Mouse (Mus musculus) stomach, embryonic 16.5 days (tissue): ENCODE results near the gene Ercc6l. TPM values are rescaled to one million over a fixed set of nuclear protein-coding genes. Genes with fewer than 3 reads are reported as not detected.
"Not testable (repeated sequence)": the region's sequence is repeated elsewhere in the genome, so short reads cannot be mapped to it uniquely, and the experiment has no call there.

Experiments
- ATAC-seq: fragments of 200-750 bp; cut with Nextera tagmentation; 2 replicates; pipeline ENCODE4 v1.8.0; 2017; ENCODE audit warnings: moderate number of reproducible peaks, moderate TSS enrichment; ENCODE audit not compliant: insufficient read depth, low FRiP score
- H3K27ac ChIP-seq: fragments of 300-500 bp; sonication (generic); 2 replicates; pipeline ENCODE4 v1.5.1; 2014; ENCODE audit warnings: low read length
- H3K27me3 ChIP-seq: fragments of 300-500 bp; sonication (generic); 2 replicates; pipeline ENCODE4 v1.6.1; 2014; ENCODE audit warnings: low read length, control low read depth, mixed read lengths; ENCODE audit not compliant: control insufficient read depth, insufficient read depth
- H3K36me3 ChIP-seq: fragments of 300-500 bp; sonication (generic); 2 replicates; pipeline ENCODE4 v1.6.1; 2014; ENCODE audit warnings: low read length; ENCODE audit not compliant: control insufficient read depth, insufficient read depth
- H3K4me1 ChIP-seq: fragments of 300-500 bp; sonication (generic); 2 replicates; pipeline ENCODE4 v1.6.1; 2014; ENCODE audit warnings: low read length, control low read depth, mixed read lengths; ENCODE audit not compliant: control insufficient read depth, insufficient read depth
- H3K4me2 ChIP-seq: fragments of 300-500 bp; sonication (generic); 2 replicates; pipeline ENCODE4 v1.6.1; 2014; ENCODE audit warnings: low read depth, low read length, mixed read lengths
- H3K4me3 ChIP-seq: fragments of 300-500 bp; sonication (generic); replicated peaks from 2 replicates; pipeline ENCODE4 v1.5.1; 2014; ENCODE audit warnings: mild to moderate bottlenecking, low read length
- H3K9ac ChIP-seq: fragments of 300-500 bp; sonication (generic); 2 replicates; pipeline ENCODE4 v1.6.1; 2014; ENCODE audit warnings: low read length
- H3K9me3 ChIP-seq: fragments of 300-500 bp; sonication (generic); replicated peaks from 2 replicates; pipeline ENCODE4 v1.6.1; 2016; ENCODE audit warnings: low read length, control low read depth; ENCODE audit not compliant: control insufficient read depth
- WGBS: fragments of 180-500 bp; shearing (Covaris S2); extraction: QIAGEN DNeasy Blood & Tissue Kit; methylation state at CpG from one replicate; pipeline ENCODE4 v1.1.7; 2014; 5-methylcytosine and 5-hydroxymethylcytosine counted together
- polyA plus RNA-seq: library from polyadenylated mRNA; unstranded; fragments of >200 nt; fragmentation: Nextera tagmentation; extraction: Ambion mirVana; gene quantifications from 2 replicates; pipeline ENCODE4 v1.2.1, GENCODE M21; 2015

Ercc6l gene
- polyA plus RNA-seq, 1 experiment from 2014 or later = 10.1 TPM

GRCm38 (mm10) chrX:102141157-102141556 is 15.7 kb downstream of the Ercc6l start:
- WGBS = 42% methylated on average over 1 of the region's 1 CpGs
- Histone ChIP-seq H3K27ac (no peak overlapping the region), H3K4me2 (no peak overlapping the region), H3K9me3 (no peaks in the 10 kb centered on the region), H3K4me1 (no peaks in the 10 kb centered on the region), H3K4me3 (no peak overlapping the region), H3K9ac (no peak overlapping the region), H3K36me3 (no peaks in the 10 kb centered on the region), H3K27me3 (0 out of 2 replicates have a peak, but pooled peaks cover 3% of the 10 kb centered on the region)
- no peak for ATAC-seq

- Histone ChIP-seq H3K4me1 (no peaks in the 10 kb centered on the region), H3K27ac (no peak overlapping the region), H3K9me3 (no peaks in the 10 kb centered on the region), H3K27me3 (no peaks in the 10 kb centered on the region), H3K4me3 (no peak overlapping the region), H3K36me3 (no peaks in the 10 kb centered on the region; the same call in 1 of the 2 replicates), H3K9ac (no peak overlapping the region), H3K4me2 (no peak overlapping the region)
- no peak for ATAC-seq
- 88% methylated on average over 2 of the region's 2 CpGs for WGBS
Measured at GRCm38 (mm10) chrX:102121321-102121720, 35.6 kb downstream of the Ercc6l start.

DNA sequence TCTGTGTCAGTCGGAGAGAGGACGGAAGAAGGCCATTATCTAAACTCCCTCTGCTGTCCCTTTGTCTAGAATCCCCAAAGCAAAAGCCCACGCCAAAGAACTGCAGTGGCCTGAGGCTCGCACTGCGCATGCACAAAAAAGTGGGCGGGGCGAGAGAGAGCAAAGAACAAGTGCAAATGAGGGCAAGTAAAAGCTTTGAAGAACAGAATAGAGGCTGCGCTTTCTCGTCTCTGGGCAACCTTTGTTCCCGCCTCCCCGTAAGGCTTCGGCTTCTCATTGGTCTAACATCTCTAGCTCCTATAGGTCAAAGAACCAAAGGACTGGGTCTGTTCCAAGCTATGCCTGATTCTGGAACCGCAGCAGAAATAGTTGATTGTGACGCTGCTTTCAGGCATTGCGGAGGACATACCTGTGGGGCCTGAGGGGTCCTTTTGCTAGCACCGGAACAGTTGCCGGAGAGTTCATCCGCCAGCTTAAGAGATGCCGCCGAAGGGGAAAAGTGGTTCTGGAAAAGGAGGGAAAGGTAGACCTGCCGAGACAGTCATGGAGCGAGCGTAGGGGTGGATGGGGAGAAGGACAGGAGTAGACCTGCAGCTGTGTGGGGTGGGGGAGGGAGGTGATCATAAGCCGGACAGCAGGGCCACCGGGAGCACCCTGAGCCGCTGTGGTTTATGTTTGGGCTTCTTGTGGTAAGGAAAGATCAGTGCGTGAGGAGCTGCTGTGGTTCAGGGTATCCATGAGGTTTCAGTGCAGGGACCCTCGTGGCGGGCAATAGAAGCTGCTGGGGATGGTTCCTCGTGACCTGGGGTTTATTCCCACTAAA is 37.6 kb downstream of the Ercc6l start, which contains the start of gene Pin4:
Pin4 (plus strand) TSS at position 406 of the 823 bp plus-strand sequence.
- Histone ChIP-seq H3K4me3 (peak within 1 kb of the TSS; percentile 66), H3K27me3 (no peaks in the 10 kb centered on the region; the same call in 1 of the 2 replicates), H3K9ac (peak within 1 kb of the TSS; percentile 75), H3K36me3 (no peaks in the 10 kb centered on the region; the same call in 1 of the 2 replicates), H3K4me1 (no peaks in the 10 kb centered on the region), H3K4me2 (peak within 1 kb of the TSS; percentile 56), H3K27ac (no peak within 1 kb of the TSS; the same call in 1 of the 2 replicates), H3K9me3 (no peaks in the 10 kb centered on the region)
- 13% methylated on average over 30 of the region's 30 CpGs for WGBS
- peak; percentile 99 for ATAC-seq

GRCm38 (mm10) chrX:102115676-102116075 is 41.2 kb downstream of the Ercc6l start:
- H3K27me3 ChIP-seq = no peaks in the 10 kb centered on the region; the same call in 1 of the 2 replicates
- no peaks in the 10 kb centered on the region for H3K4me1 ChIP-seq
- WGBS = 28% methylated on average over 4 of the region's 4 CpGs
- no peaks in the 10 kb centered on the region for H3K36me3 ChIP-seq
- no peak for ATAC-seq
- H3K27ac ChIP-seq = no peak overlapping the region
- no peaks in the 10 kb centered on the region for H3K9me3 ChIP-seq
- H3K9ac ChIP-seq = no peak overlapping the region
- H3K4me3 ChIP-seq = no peak overlapping the region
- no peak overlapping the region for H3K4me2 ChIP-seq

GRCm38 (mm10) chrX:102109349-102109748 is 47.5 kb downstream of the Ercc6l start:
- H3K27ac ChIP-seq, H3K9ac ChIP-seq, H3K4me2 ChIP-seq, H3K27me3 ChIP-seq, H3K36me3 ChIP-seq, H3K9me3 ChIP-seq, ATAC-seq, H3K4me3 ChIP-seq, H3K4me1 ChIP-seq: not testable (repeated sequence)
- 65% methylated on average over 5 of the region's 5 CpGs for WGBS

GRCm38 (mm10) chrX:102103830-102104229 is 53.1 kb downstream of the Ercc6l start:
- ATAC-seq, H3K27me3 ChIP-seq: not testable (repeated sequence)
- WGBS = 77% methylated on average over 2 of the region's 2 CpGs

GRCm38 (mm10) chrX:102101886-102102285 is 55.0 kb downstream of the Ercc6l start:
- no peak overlapping the region for H3K9ac ChIP-seq
- H3K4me1 ChIP-seq = no peaks in the 10 kb centered on the region
- no peak for ATAC-seq
- no peak overlapping the region for H3K27ac ChIP-seq
- no peak overlapping the region for H3K4me2 ChIP-seq
- WGBS = 61% methylated on average over 7 of the region's 7 CpGs
- no peaks in the 10 kb centered on the region for H3K36me3 ChIP-seq
- no peak overlapping the region for H3K4me3 ChIP-seq
- no peaks in the 10 kb centered on the region; the same call in 1 of the 2 replicates for H3K27me3 ChIP-seq
- no peaks in the 10 kb centered on the region for H3K9me3 ChIP-seq

More at GRCm38 (mm10) chrX:102103830-102104229, 53.1 kb downstream of the Ercc6l start:
- H3K4me3 ChIP-seq, H3K9ac ChIP-seq, H3K9me3 ChIP-seq, H3K36me3 ChIP-seq, H3K27ac ChIP-seq, H3K4me2 ChIP-seq, H3K4me1 ChIP-seq: not testable (repeated sequence)

DNA sequence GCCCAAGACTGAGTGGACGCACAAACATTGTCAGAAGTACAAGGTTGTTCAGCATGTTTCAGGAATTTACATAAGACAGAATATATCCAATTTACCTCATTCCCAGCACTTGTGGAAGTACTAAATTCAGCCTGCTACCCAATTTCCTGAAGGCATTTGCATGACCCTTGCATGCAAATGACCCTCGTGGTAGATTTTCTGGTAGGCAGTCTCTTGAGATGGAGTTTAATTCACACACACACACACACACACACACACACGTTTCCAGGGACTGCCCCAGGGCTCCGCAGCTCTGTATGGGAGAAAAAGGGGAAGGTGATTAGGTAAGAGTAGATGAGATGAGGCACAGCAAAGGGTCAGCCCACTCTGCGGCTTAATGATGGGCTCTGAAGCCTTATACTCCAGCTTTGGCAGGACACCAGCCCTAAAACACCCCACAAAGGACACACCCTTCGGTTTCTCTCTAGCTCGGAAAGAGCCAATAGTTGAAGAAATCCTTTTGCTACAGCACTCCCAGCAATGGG is 62.4 kb downstream of the Ercc6l start:
- Histone ChIP-seq H3K36me3 (no peaks in the 10 kb centered on the region), H3K4me1 (no peaks in the 10 kb centered on the region), H3K27me3 (no peaks in the 10 kb centered on the region; the same call in 1 of the 2 replicates), H3K4me2 (no peak overlapping the region), H3K9ac (no peak overlapping the region), H3K9me3 (no peaks in the 10 kb centered on the region), H3K4me3 (no peak overlapping the region), H3K27ac (no peak overlapping the region)
- WGBS = 71% methylated on average over 7 of the region's 7 CpGs
- ATAC-seq = no peak
